Mouse (Mus musculus) gastrocnemius, adult 18-20 months (tissue): ENCODE measurements around the gene Yaf2. TPM values are rescaled to one million over a fixed set of nuclear protein-coding genes. Genes with fewer than 3 reads are reported as not detected.
"Not testable (repeated sequence)": the region's sequence is repeated elsewhere in the genome, so short reads cannot be mapped to it uniquely, and the experiment has no call there.

Source experiments
- DNase-seq: peaks from one replicate; pipeline ENCODE4 v3.0.0; 2021; ENCODE audit warnings: low spot score
- total RNA-seq, 2 experiments: library from RNA; stranded (reverse); gene quantifications; 2 replicates each; pipeline ENCODE4 v1.2.3; 2021

Yaf2 gene
- total RNA-seq, 2 experiments from 2014 or later = 21.0 to 24.2 TPM

- DNase-seq = no peak
Observed at GRCm38 (mm10) chr15:93255295-93255694, 81.4 kb downstream of the Yaf2 start.

GRCm38 (mm10) chr15:93253172-93253571, 83.6 kb downstream of the Yaf2 start:
- no peak for DNase-seq

DNA sequence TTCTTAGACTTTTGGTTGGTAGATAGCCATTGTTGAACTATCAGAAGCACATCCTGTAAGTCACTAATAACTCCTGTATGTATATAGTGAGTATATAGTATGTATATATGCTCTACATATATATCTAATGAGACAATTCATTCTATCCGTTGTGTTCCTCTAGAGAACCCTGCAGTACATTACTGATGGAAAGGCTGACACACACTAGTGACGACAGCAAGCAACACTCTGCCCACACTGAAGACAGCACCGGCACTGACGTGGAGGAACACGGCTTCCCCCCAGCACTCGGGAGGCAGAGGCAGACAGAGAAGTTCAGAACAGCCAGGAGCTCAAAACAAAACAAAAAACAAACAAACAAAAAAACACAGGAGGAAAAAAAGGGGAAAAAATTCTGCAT, 84.3 kb downstream of the Yaf2 start:
- DNase-seq = no peak

DNA sequence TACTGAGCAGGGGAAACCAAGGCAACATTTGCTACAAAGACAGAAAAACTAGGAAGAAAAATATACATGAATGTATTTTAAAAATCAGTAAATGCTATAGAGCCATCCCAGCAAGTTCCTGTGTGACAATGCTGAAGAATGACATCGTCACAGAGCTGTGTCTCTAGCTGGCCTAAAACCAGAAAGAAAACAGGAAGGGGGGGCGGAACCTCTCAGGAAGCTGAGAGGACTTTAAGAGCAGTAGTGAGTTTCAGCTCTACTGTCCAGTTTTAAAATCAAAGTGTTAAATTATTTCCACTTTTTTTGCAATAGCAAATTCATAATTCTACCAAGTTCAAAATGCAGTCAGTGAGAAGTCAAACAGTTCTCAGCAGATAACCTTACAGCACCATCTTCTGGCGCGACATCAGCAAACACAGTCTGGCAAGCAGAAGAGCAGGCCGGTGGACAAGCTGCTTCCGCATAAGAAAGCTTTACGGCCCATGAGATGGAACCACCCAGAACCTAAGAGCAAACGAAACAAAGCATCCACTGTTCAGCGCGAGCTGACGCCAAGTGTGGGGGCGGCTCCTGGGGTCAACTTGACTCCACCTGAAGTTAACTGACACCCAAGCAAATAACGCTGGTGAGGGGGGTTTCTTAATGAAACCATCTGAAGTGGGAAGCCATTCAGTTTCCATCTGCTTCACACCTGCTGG, 85.0 kb downstream of the Yaf2 start:
- no peak for DNase-seq

GRCm38 (mm10) chr15:93243202-93243601, 93.5 kb downstream of the Yaf2 start:
- no peak for DNase-seq

GRCm38 (mm10) chr15:93236456-93236855, 100.3 kb downstream of the Yaf2 start:
- not testable (repeated sequence) for DNase-seq

Other genes starting within 250 kb of the Yaf2 start
- 1 to 10 TPM; 5.9 to 7.2 TPM for gene Gxylt1, start 61.8 kb downstream of the Yaf2 start, total RNA-seq
- 100 to 1,000 TPM; 138 to 149 TPM for gene Zcrb1, start 61.4 kb upstream of the Yaf2 start, total RNA-seq
- 10 to 100 TPM; 12.2 to 12.4 TPM for gene Pphln1, start 61.4 kb upstream of the Yaf2 start, total RNA-seq